Mouse (Mus musculus) stomach, embryonic 16.5 days (tissue): Measurements from ENCODE around the gene Foxred2. TPM values are rescaled to one million over a fixed set of nuclear protein-coding genes. Genes with fewer than 3 reads are reported as not detected.

Source experiments
- ATAC-seq: fragments of 200-750 bp; cut with Nextera tagmentation; 2 replicates; pipeline ENCODE4 v1.8.0; 2017; ENCODE audit warnings: moderate number of reproducible peaks, moderate TSS enrichment; ENCODE audit not compliant: insufficient read depth, low FRiP score
- H3K27ac ChIP-seq: fragments of 300-500 bp; sonication (generic); 2 replicates; pipeline ENCODE4 v1.5.1; 2014; ENCODE audit warnings: low read length
- H3K27me3 ChIP-seq: fragments of 300-500 bp; sonication (generic); 2 replicates; pipeline ENCODE4 v1.6.1; 2014; ENCODE audit warnings: low read length, control low read depth, mixed read lengths; ENCODE audit not compliant: control insufficient read depth, insufficient read depth
- H3K36me3 ChIP-seq: fragments of 300-500 bp; sonication (generic); 2 replicates; pipeline ENCODE4 v1.6.1; 2014; ENCODE audit warnings: low read length; ENCODE audit not compliant: control insufficient read depth, insufficient read depth
- H3K4me1 ChIP-seq: fragments of 300-500 bp; sonication (generic); 2 replicates; pipeline ENCODE4 v1.6.1; 2014; ENCODE audit warnings: low read length, control low read depth, mixed read lengths; ENCODE audit not compliant: control insufficient read depth, insufficient read depth
- H3K4me2 ChIP-seq: fragments of 300-500 bp; sonication (generic); 2 replicates; pipeline ENCODE4 v1.6.1; 2014; ENCODE audit warnings: low read depth, low read length, mixed read lengths
- H3K4me3 ChIP-seq: fragments of 300-500 bp; sonication (generic); replicated peaks from 2 replicates; pipeline ENCODE4 v1.5.1; 2014; ENCODE audit warnings: mild to moderate bottlenecking, low read length
- H3K9ac ChIP-seq: fragments of 300-500 bp; sonication (generic); 2 replicates; pipeline ENCODE4 v1.6.1; 2014; ENCODE audit warnings: low read length
- H3K9me3 ChIP-seq: fragments of 300-500 bp; sonication (generic); replicated peaks from 2 replicates; pipeline ENCODE4 v1.6.1; 2016; ENCODE audit warnings: low read length, control low read depth; ENCODE audit not compliant: control insufficient read depth
- WGBS: fragments of 180-500 bp; shearing (Covaris S2); extraction: QIAGEN DNeasy Blood & Tissue Kit; methylation state at CpG from one replicate; pipeline ENCODE4 v1.1.7; 2014; 5-methylcytosine and 5-hydroxymethylcytosine counted together
- polyA plus RNA-seq: library from polyadenylated mRNA; unstranded; fragments of >200 nt; fragmentation: Nextera tagmentation; extraction: Ambion mirVana; gene quantifications from 2 replicates; pipeline ENCODE4 v1.2.1, GENCODE M21; 2015

The Foxred2 gene
- polyA plus RNA-seq, 1 experiment from 2014 or later: 3.3 TPM

DNA sequence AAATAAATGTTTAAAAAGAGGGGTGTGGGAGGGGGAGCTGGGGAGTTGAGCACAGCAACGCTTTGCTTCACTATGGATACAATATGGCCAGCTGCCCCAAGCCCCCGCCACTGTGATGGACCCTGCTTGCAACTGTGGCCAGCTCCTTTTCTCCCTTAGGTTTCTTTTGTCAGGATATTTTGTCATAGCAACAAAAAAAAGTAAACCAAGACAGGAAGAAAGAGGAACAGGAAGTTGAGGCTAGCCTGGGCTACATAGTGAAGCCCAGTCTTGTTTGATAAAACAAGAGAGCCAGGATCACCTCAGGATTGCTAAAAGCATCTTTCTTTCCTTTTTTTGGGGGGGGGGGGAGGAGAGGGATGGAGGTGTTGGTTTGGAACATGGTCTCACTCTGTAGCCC lies 31.3 kb downstream of the Foxred2 start:
- no peaks in the 10 kb centered on the region for H3K27me3 ChIP-seq
- no peak overlapping the region for H3K9ac ChIP-seq
- 87% methylated on average over 2 of the region's 2 CpGs for WGBS
- H3K4me1 ChIP-seq: peaks cover 18% of the 10 kb centered on the region
- no peak overlapping the region for H3K4me3 ChIP-seq
- no peak for ATAC-seq
- H3K4me2 ChIP-seq: no peak overlapping the region
- no peak overlapping the region for H3K27ac ChIP-seq
- peaks cover 13% of the 10 kb centered on the region; the same call in 1 of the 2 replicates for H3K36me3 ChIP-seq
- no peaks in the 10 kb centered on the region for H3K9me3 ChIP-seq

DNA sequence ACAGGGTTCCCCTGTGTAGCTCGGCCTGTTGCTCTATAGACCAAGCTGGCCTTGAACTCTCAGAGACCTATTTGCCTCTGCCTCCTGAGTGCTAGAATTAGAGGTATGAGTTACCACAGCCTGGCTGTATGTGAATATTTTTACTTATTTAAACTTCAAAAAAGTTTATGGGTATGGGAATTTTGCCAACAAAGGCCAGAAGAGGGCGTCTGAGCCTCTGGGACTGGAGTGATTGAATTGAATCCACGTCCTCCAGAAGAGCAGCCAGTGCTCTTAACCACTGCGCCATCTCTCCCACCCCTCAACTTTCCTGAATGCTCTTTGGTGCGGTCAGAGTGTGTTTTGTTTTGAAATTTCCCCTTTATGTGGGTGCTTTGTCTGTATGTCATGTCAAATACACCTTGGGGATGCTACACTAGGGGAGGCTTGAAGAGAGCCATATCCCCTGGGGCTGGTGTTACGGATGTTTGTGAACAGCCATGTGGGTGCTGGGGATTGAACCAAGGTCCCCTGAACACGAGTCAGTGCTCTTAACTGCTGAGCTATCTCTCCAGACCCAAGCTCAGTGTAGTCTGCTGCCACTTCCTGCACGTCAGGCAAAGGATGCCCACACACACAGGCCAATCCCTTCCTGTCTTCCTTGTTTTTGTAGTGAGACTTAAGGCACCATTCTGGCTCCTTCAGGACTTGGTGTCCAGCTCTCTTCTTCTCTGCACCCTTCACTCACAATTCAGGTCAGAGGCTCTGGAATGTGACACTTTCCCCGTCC lies 33.1 kb downstream of the Foxred2 start:
- Histone ChIP-seq H3K4me2 (no peak overlapping the region), H3K4me3 (no peak overlapping the region), H3K27me3 (no peaks in the 10 kb centered on the region), H3K4me1 (peaks cover 14% of the 10 kb centered on the region), H3K9ac (no peak overlapping the region), H3K27ac (no peak overlapping the region), H3K9me3 (no peaks in the 10 kb centered on the region), H3K36me3 (peaks cover 13% of the 10 kb centered on the region; the same call in 1 of the 2 replicates)
- no peak for ATAC-seq
- 62% methylated on average over 9 of the region's 9 CpGs for WGBS

DNA sequence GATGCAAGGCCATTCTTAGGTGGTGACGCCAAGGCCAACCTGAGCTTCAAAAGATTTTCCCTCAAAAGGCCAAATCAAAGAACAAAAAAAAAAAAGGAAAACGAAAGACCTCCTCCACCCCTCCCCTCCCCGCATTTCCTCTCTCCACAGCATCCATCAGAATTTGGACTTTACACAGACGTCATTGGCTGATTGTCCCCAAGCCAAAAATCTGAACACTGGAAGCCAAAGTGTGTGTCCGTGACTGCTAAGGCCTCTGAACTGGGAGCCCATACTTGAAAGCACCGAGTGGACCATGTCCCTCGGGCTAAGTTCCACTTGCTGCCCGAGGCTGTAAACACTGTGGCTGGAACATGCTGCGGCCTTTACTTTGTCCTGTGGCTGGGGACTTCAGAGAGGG lies 33.8 kb downstream of the Foxred2 start:
- Histone ChIP-seq H3K27me3 (no peaks in the 10 kb centered on the region), H3K36me3 (peaks cover 13% of the 10 kb centered on the region; the same call in 1 of the 2 replicates), H3K4me1 (peaks cover 10% of the 10 kb centered on the region), H3K9me3 (no peaks in the 10 kb centered on the region), H3K27ac (no peak overlapping the region), H3K9ac (no peak overlapping the region), H3K4me3 (no peak overlapping the region), H3K4me2 (no peak overlapping the region)
- WGBS: 83% methylated on average over 9 of the region's 9 CpGs
- no peak for ATAC-seq

DNA sequence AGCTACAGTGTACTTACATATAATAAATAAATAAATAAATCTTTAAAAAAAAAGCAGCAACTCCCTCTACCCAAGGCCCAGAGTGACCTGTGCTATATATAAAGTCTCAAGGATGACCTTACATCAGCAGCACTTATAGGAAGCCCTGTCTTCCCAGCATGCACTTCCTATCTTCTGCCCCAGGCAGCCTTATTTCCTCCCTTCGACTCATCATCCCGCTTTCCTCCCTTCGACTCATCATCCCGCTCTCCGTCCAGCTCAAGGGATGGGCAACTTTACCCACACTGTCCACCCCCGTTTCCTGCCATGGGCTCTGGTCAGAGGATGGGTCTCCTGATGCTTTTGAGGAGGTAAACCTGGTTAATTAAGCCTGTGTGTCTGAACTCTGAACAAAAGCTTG lies 34.9 kb downstream of the Foxred2 start:
- no peak for ATAC-seq
- Histone ChIP-seq H3K9me3 (no peaks in the 10 kb centered on the region), H3K9ac (no peak overlapping the region), H3K27me3 (no peaks in the 10 kb centered on the region), H3K4me3 (no peak overlapping the region), H3K4me2 (no peak overlapping the region), H3K36me3 (peaks cover 11% of the 10 kb centered on the region), H3K4me1 (peaks cover 8% of the 10 kb centered on the region; the same call in 1 of the 2 replicates), H3K27ac (no peak overlapping the region)
- WGBS: 84% methylated on average over 6 of the region's 6 CpGs

DNA sequence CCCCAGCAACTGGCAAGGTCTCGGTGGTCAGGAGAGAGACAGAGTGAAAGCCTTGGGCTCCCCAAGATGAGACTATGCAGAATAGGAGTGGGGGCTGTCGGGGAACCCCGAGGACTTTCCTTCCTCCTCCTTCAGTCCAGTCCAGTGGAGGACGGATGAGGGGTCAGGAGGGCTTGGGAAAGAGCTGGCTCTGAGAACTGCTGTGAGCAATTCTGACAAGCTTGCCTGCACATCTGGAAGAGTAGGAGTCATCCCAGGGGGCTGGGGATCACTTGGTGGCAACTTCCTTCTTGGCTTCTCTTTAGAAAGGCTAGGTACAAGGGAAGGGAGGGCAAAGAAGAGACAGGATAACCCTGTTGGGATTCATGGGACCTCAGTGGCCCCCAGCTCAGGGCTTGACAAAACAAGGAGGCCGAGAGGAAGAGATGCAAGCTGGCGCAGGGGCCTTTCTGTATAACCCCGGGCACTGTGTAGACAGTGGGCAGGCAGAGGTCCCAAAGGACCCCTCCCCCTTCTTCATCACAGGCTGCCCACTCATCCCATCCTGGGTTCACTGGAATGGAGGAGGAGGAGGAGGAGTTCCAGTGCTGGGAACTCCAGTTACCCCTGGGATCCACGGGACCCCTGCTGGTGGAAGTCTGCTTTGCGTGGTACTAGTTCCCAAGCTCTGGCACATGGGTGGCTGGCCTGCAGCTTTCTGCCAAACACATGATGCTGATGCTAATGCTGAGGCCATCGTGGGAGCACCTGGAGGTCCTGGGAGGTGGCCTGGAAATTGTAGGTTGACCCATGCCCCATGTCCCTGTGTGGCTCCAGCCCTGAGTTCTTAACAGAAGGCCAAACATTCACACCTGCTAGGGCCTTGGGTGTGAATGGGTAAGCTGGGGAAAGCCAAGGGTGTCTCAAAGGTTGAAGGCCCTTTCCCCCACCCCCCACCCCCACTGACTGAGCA lies 35.7 kb downstream of the Foxred2 start:
- 75% methylated on average over 10 of the region's 10 CpGs for whole genome bisulfite sequencing
- Histone ChIP-seq H3K27me3 (no peaks in the 10 kb centered on the region), H3K4me2 (no peak overlapping the region), H3K9me3 (no peaks in the 10 kb centered on the region), H3K9ac (no peak overlapping the region), H3K4me1 (peaks cover 8% of the 10 kb centered on the region; the same call in 1 of the 2 replicates), H3K27ac (peak overlapping the region; percentile 43; the same call in 1 of the 2 replicates), H3K36me3 (peaks cover 10% of the 10 kb centered on the region), H3K4me3 (no peak overlapping the region)
- ATAC-seq: no peak

DNA sequence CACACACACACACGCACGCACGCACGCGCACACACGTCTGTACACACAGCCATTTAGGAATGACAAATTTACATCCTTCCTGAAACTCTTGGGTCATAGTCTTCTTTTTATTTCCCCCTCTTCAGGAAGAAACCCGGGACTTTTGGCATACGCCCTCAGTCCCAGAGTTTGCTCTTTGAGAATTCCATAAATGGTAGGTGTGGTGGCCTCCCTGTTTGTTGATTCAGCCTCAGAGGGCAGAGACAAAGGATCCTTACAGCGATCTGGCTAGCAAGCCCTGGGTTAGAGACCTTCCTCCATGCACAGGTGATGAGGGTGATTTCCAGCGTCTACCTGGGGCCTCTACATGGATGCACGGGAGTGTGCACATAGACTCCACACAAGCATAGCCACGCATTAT lies 37.1 kb downstream of the Foxred2 start:
- Histone ChIP-seq H3K27me3 (no peaks in the 10 kb centered on the region), H3K4me3 (no peak overlapping the region), H3K36me3 (peaks cover 10% of the 10 kb centered on the region), H3K4me2 (no peak overlapping the region), H3K4me1 (peaks cover 8% of the 10 kb centered on the region; the same call in 1 of the 2 replicates), H3K9me3 (no peaks in the 10 kb centered on the region), H3K27ac (peak overlapping the region; percentile 78), H3K9ac (0 out of 2 replicates have a peak overlapping the region, but pooled peaks have one; percentile 47)
- WGBS: 70% methylated on average over 12 of the region's 12 CpGs
- ATAC-seq: peak; percentile 28; the same call in 1 of the 2 replicates

DNA sequence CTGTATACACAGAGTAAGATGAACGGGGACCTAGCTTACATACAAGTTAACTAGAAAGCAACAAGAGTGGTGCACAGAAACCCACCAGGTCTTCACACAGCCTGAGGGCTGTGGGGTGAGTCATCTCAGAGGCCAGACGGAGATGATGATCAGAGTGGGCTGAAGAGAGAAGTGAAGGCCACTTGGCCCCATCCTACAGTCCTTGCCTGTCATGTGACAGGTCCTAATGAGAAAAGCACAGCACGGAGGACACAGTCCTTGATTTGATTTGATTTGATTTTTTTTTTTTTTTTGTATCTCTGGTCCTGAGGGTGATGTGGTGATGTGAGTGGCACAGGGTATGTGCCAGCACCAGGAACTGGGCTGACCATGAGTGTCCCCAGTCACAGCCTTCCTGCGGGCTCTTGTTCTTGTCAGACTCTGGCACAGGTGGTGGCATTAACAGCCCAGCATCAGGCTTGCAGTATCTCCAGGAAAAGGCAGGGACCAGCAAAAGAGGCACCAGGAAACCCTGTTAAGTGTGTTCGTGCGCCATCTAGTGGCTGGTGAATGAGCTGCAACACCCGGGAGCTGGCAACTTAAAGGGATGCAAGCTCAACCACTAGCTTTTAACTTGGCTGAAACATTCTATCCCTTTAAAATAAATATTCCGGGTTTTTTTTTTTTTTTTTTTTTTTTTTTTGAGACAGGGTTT lies 39.5 kb downstream of the Foxred2 start:
- no peak overlapping the region for H3K9ac ChIP-seq
- WGBS: 33% methylated on average over 8 of the region's 8 CpGs
- ATAC-seq: no peak; the same call in 1 of the 2 replicates
- H3K27ac ChIP-seq: no peak overlapping the region
- peaks cover 4% of the 10 kb centered on the region for H3K36me3 ChIP-seq
- H3K27me3 ChIP-seq: no peaks in the 10 kb centered on the region
- peaks cover 8% of the 10 kb centered on the region; the same call in 1 of the 2 replicates for H3K4me1 ChIP-seq
- no peaks in the 10 kb centered on the region for H3K9me3 ChIP-seq
- no peak overlapping the region for H3K4me3 ChIP-seq
- H3K4me2 ChIP-seq: no peak overlapping the region

DNA sequence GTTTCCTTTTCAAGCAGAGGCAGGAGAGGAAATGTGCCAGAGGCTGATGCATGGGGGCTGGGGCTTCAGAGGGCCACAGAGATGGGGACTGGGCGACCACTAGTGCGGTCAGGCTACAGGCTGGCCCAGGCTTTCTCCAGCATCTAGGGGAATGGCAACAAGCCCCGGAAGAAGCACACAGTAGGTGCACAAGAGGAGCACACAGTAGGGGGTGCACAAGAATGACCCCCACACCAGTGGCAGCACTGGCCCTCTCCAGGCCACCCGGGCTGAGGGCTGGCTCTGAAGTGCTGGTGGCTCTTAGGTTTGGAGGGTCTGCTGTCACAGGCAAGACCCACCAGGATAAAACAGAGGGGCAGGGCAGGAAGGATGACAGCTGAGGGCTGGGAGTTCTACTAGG lies 41.2 kb downstream of the Foxred2 start:
- no peaks in the 10 kb centered on the region for H3K27me3 ChIP-seq
- no peak overlapping the region for H3K27ac ChIP-seq
- H3K36me3 ChIP-seq: peaks cover 4% of the 10 kb centered on the region
- no peak for ATAC-seq
- H3K9ac ChIP-seq: no peak overlapping the region
- H3K4me2 ChIP-seq: no peak overlapping the region
- no peaks in the 10 kb centered on the region for H3K9me3 ChIP-seq
- no peak overlapping the region for H3K4me3 ChIP-seq
- 98% methylated on average over 4 of the region's 4 CpGs for WGBS
- peaks cover 7% of the 10 kb centered on the region for H3K4me1 ChIP-seq
